ENCODE assay signal across 14 mouse cellular contexts in genomic region chr14:86230609-86231008, GRCm38 (mm10).
"Had no signal": no experiment of that assay in that cellular context is flagged by ENCODE, and none has a peak within 500 bp of the region (broad histone marks: within the 10 kb centered on the region; RNA-seq: fewer than 3 reads in every experiment).

No protein-coding gene starts in this region.

- H3K27ac ChIP-seq: kidney, embryonic 15.5 days; left cerebral cortex, adult 2 months; limb, embryonic 15.5 days; liver, embryonic 12.5 days; lung, embryonic 15.5 days; midbrain, embryonic 12.5 days; neural tube, embryonic 13.5 days; stomach, embryonic 15.5 days had no signal

- H3K9ac ChIP-seq: kidney, embryonic 15.5 days; limb, embryonic 15.5 days; liver, embryonic 12.5 days; lung, embryonic 15.5 days; midbrain, embryonic 12.5 days; neural tube, embryonic 13.5 days; stomach, embryonic 15.5 days had no signal

- H3K4me3 ChIP-seq: kidney, embryonic 15.5 days; left cerebral cortex, adult 2 months; limb, embryonic 15.5 days; liver, embryonic 12.5 days; lung, embryonic 15.5 days; midbrain, embryonic 12.5 days; neural tube, embryonic 13.5 days; stomach, embryonic 15.5 days had no signal

- DNase-seq: kidney, adult 11 months; kidney, postnatal 14 days; right cerebral cortex, postnatal 14 days; thymus, adult 2 months; thymus, postnatal 25 days had no signal

- H3K4me1 ChIP-seq: kidney, embryonic 15.5 days; limb, embryonic 15.5 days; liver, embryonic 12.5 days; lung, embryonic 15.5 days; midbrain, embryonic 12.5 days; neural tube, embryonic 13.5 days; stomach, embryonic 15.5 days had no signal

- H3K36me3 ChIP-seq: kidney, embryonic 15.5 days; limb, embryonic 15.5 days; liver, embryonic 12.5 days; lung, embryonic 15.5 days; midbrain, embryonic 12.5 days; neural tube, embryonic 13.5 days; stomach, embryonic 15.5 days had no signal

- H3K27me3 ChIP-seq: kidney, embryonic 15.5 days; limb, embryonic 15.5 days; liver, embryonic 12.5 days; lung, embryonic 15.5 days; midbrain, embryonic 12.5 days; neural tube, embryonic 13.5 days; stomach, embryonic 15.5 days had no signal

- ATAC-seq: liver, embryonic 12.5 days; midbrain, embryonic 16.5 days had no signal
